Mouse (Mus musculus) mesoderm, embryonic 11.5 days (tissue): ENCODE data around the gene Trip10.

Source experiments
- DNase-seq: peaks from one replicate; pipeline ENCODE4 v3.0.0-alpha.2; 2012; ENCODE audit warnings: low read depth, low spot score

Gene Trip10

GRCm38 (mm10) chr17:57290001-57290670 lies 40.9 kb downstream of the Trip10 start:
- DNase-seq = peak; percentile 2

GRCm38 (mm10) chr17:57290671-57291055 lies 41.4 kb downstream of the Trip10 start:
- no peak for DNase-seq

- DNase-seq = no peak
These were observed 43.0 kb downstream of the Trip10 start for GRCm38 (mm10) chr17:57292302-57292701.

- no peak for DNase-seq
These were observed 43.7 kb downstream of the Trip10 start for GRCm38 (mm10) chr17:57292968-57293367.

GRCm38 (mm10) chr17:57295935-57296334 lies 46.7 kb downstream of the Trip10 start:
- DNase-seq = no peak

- DNase-seq = no peak
These were observed 47.8 kb downstream of the Trip10 start for GRCm38 (mm10) chr17:57297040-57297439.

- DNase-seq = no peak
These were observed 56.3 kb downstream of the Trip10 start for GRCm38 (mm10) chr17:57305593-57305992.

- no peak for DNase-seq
These were observed 57.8 kb downstream of the Trip10 start for GRCm38 (mm10) chr17:57307074-57307473.

GRCm38 (mm10) chr17:57311801-57312200 lies 62.5 kb downstream of the Trip10 start:
- no peak for DNase-seq
